Mouse (Mus musculus): ENCODE measurements around the gene Psmb8.
"Not testable (repeated sequence)": the region's sequence is repeated elsewhere in the genome, so short reads cannot be mapped to it uniquely, and the experiment has no call there.

DNA sequence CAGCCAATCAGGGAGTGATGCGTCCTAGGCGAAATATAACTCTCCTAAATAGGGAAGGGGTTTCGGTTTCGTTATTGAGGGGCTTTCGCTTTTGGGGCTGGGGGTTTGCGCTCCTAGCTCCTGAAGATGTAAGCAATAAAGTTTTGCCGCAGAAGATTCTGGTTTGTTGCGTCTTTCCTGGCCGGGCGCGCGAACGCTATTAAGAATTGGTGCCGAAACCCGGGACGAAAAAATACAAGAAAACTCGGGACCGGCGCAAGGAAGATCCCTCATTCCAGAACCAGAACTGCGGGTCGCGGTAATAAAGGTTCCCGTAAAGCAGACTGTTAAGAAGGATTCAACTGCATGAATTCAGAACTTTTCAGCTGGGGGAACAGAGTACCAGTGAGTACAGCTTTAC lies 28.4 kb downstream of the Psmb8 start:
- not testable (repeated sequence) for TF ChIP-seq MYOD1 (IDR thresholded peaks at IDR 0.05; ENCODE audit: control insufficient read depth in 1 of 3, insufficient read length in 2 of 3, low read depth in 2 of 3); USF1 (IDR thresholded peaks at IDR 0.05; ENCODE audit: low read depth); MAX (IDR thresholded peaks at IDR 0.05; ENCODE audit: low read depth); POLR2A (IDR thresholded peaks at IDR 0.05; ENCODE audit: insufficient read length, low read depth); POLR2AphosphoS2 (IDR thresholded peaks at IDR 0.05; ENCODE audit: insufficient read length, low read depth); TCF12 (IDR thresholded peaks at IDR 0.05; ENCODE audit: insufficient read depth, poor library complexity, severe bottlenecking); CEBPB (IDR thresholded peaks at IDR 0.05; ENCODE audit: insufficient read depth, poor library complexity, severe bottlenecking)
